Mouse (Mus musculus): ENCODE measurements around the gene Fcgr1. TPM values are rescaled to one million over a fixed set of nuclear protein-coding genes. Genes with fewer than 3 reads are reported as not detected.
"Not testable (repeated sequence)": the region's sequence is repeated elsewhere in the genome, so short reads cannot be mapped to it uniquely, and the experiment has no call there.

Gene Fcgr1
- polyA plus RNA-seq, 1 experiment: 0.05 TPM

- H3ac ChIP-seq (ENCODE audit: control insufficient read depth, insufficient read length); H3K27me3 ChIP-seq (ENCODE audit: control insufficient read depth, insufficient read depth, insufficient read length); H3K36me3 ChIP-seq (ENCODE audit: control insufficient read depth, insufficient read depth); H3K79me2 ChIP-seq (ENCODE audit: control insufficient read depth, insufficient read depth): not testable (repeated sequence)
- Histone ChIP-seq H3K4me2 (ENCODE audit: low read depth) (peak within 1 kb of the TSS; percentile 85), H3K4me3 (peak within 1 kb of the TSS; percentile 31)
- peak; percentile 44 for TF ChIP-seq POLR2A (IDR thresholded peaks at IDR 0.05; ENCODE audit: insufficient read length, low read depth)
- peak; percentile 51 for TF ChIP-seq POLR2AphosphoS2 (IDR thresholded peaks at IDR 0.05; ENCODE audit: insufficient read length, low read depth)
Measured at GRCm38 (mm10) chr3:96238954-96239793, 54.6 kb downstream of the Fcgr1 start, which contains the start of gene Hist2h3c2. TSS of gene Hist2h3c2 (minus strand) at chr3:96239127.

DNA sequence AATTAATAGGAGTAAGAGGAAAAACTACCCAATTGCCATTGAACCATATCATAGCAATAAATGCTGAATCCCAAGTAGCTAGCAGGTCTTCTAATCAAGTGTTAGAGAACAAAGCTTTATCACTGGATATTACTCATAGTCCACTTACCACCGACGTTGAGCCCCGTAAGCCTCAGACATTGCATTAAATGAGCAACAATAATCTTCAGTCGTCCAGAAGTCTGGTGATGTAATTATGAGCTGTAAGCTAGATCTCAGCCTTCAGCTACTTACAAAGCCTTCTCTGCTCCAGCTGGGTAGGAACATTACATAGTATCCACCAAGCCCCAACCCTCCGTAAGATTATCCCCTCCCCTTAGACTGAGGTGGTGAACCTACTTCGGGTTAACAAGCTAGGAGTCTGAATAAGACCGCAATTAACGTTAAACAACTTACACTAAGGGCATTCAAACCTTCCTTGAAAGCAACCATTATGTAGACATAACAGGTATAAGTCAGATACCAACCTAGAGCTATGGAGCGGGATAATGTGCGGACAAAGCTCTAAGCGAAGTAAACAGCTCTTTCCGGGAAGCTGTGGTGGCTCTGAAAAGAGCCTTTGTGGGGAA is 55.8 kb downstream of the Fcgr1 start:
- peak overlapping the region; percentile 85 for H3K4me2 ChIP-seq (ENCODE audit: low read depth)
- no peaks in the 10 kb centered on the region for H3K36me3 ChIP-seq (ENCODE audit: control insufficient read depth, insufficient read depth)
- no peaks in the 10 kb centered on the region for H3K79me2 ChIP-seq (ENCODE audit: control insufficient read depth, insufficient read depth)
- peak overlapping the region; percentile 31 for H3K4me3 ChIP-seq
- H3ac ChIP-seq (ENCODE audit: control insufficient read depth, insufficient read length): no peak overlapping the region
- no peaks in the 10 kb centered on the region for H3K27me3 ChIP-seq (ENCODE audit: control insufficient read depth, insufficient read depth, insufficient read length)
- TF ChIP-seq POLR2A (IDR thresholded peaks at IDR 0.05; ENCODE audit: insufficient read length, low read depth): peak; percentile 60
- peak; percentile 95 for TF ChIP-seq POLR2AphosphoS2 (IDR thresholded peaks at IDR 0.05; ENCODE audit: insufficient read length, low read depth)
- TF ChIP-seq SRF (IDR thresholded peaks at IDR 0.05; ENCODE audit: control insufficient read depth, insufficient read length, low read depth): no peak

DNA sequence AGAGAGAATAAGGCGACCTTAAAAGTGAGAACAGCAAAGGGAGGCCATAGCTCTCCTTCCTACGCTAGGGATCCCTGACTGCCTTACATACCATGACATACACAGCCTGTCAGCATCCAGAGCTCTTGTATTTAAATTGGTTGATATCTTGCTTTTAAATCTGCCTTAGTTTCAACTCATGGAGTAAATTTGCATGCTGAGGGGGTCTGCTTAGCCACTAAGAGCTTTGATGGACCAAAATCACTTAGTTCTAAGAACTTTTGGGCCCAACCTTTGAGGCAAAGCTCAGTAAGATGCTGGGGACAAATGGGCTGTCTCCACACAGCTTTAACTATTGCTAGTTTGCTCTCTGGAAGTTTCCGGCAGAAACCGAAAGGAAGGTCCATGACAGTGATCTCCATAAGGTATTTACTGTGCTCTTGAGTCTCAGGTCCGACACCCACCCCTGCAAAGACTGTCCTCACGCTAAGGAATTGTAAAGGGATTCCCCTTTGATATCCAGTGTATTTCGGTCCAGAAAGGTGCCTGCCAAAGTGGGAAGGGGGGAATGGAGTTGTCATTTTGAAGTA is 56.4 kb downstream of the Fcgr1 start:
- no peaks in the 10 kb centered on the region for H3K79me2 ChIP-seq (ENCODE audit: control insufficient read depth, insufficient read depth)
- H3K4me3 ChIP-seq: peak overlapping the region; percentile 31
- no peak overlapping the region for H3ac ChIP-seq (ENCODE audit: control insufficient read depth, insufficient read length)
- no peaks in the 10 kb centered on the region for H3K36me3 ChIP-seq (ENCODE audit: control insufficient read depth, insufficient read depth)
- H3K4me2 ChIP-seq (ENCODE audit: low read depth): peak overlapping the region; percentile 85
- H3K27me3 ChIP-seq (ENCODE audit: control insufficient read depth, insufficient read depth, insufficient read length): no peaks in the 10 kb centered on the region
- TF ChIP-seq POLR2AphosphoS2 (IDR thresholded peaks at IDR 0.05; ENCODE audit: insufficient read length, low read depth): peak; percentile 15
- peak; percentile 22 for TF ChIP-seq POLR2A (IDR thresholded peaks at IDR 0.05; ENCODE audit: insufficient read length, low read depth)
- no peak for TF ChIP-seq E2F4 (IDR thresholded peaks at IDR 0.05; ENCODE audit: insufficient read depth)
- no peak for TF ChIP-seq MYOD1 (IDR thresholded peaks at IDR 0.05; ENCODE audit: control insufficient read depth in 1 of 3, insufficient read length in 2 of 3, low read depth in 2 of 3)

GRCm38 (mm10) chr3:96236834-96237334 is 56.9 kb downstream of the Fcgr1 start:
- Histone ChIP-seq H3K36me3 (ENCODE audit: control insufficient read depth, insufficient read depth) (no peaks in the 10 kb centered on the region), H3ac (ENCODE audit: control insufficient read depth, insufficient read length) (no peak overlapping the region), H3K79me2 (ENCODE audit: control insufficient read depth, insufficient read depth) (no peaks in the 10 kb centered on the region), H3K4me3 (peak overlapping the region; percentile 31), H3K4me2 (ENCODE audit: low read depth) (peak overlapping the region; percentile 85), H3K27me3 (ENCODE audit: control insufficient read depth, insufficient read depth, insufficient read length) (no peaks in the 10 kb centered on the region)
- no peak for TF ChIP-seq REST (IDR thresholded peaks at IDR 0.05; ENCODE audit: insufficient read depth, insufficient read length)
- TF ChIP-seq SRF (IDR thresholded peaks at IDR 0.05; ENCODE audit: control insufficient read depth, insufficient read length, low read depth): no peak
- no peak for TF ChIP-seq POLR2A (IDR thresholded peaks at IDR 0.05; ENCODE audit: insufficient read length, low read depth)
- TF ChIP-seq MYOG (IDR thresholded peaks at IDR 0.05; ENCODE audit: control insufficient read depth in 1 of 3, insufficient read depth in 1 of 3, insufficient read length in 2 of 3, low read depth in 2 of 3): no peak
- TF ChIP-seq TCF3 (IDR thresholded peaks at IDR 0.05; ENCODE audit: insufficient read length, low read depth): no peak
- TF ChIP-seq E2F4 (IDR thresholded peaks at IDR 0.05; ENCODE audit: insufficient read depth): no peak
- TF ChIP-seq TCF12 (IDR thresholded peaks at IDR 0.05; ENCODE audit: insufficient read depth, poor library complexity, severe bottlenecking): no peak
- TF ChIP-seq POLR2AphosphoS2 (IDR thresholded peaks at IDR 0.05; ENCODE audit: insufficient read length, low read depth): no peak
- no peak for TF ChIP-seq MYOD1 (IDR thresholded peaks at IDR 0.05; ENCODE audit: control insufficient read depth in 1 of 3, insufficient read length in 2 of 3, low read depth in 2 of 3)
- no peak for TF ChIP-seq MAX (IDR thresholded peaks at IDR 0.05; ENCODE audit: low read depth)
- no peak for TF ChIP-seq USF1 (IDR thresholded peaks at IDR 0.05; ENCODE audit: low read depth)
- no peak for TF ChIP-seq CEBPB (IDR thresholded peaks at IDR 0.05; ENCODE audit: insufficient read depth, poor library complexity, severe bottlenecking)

- Histone ChIP-seq H3K79me2 (ENCODE audit: control insufficient read depth, insufficient read depth) (no peaks in the 10 kb centered on the region), H3K36me3 (ENCODE audit: control insufficient read depth, insufficient read depth) (no peaks in the 10 kb centered on the region), H3K4me2 (ENCODE audit: low read depth) (no peak overlapping the region), H3ac (ENCODE audit: control insufficient read depth, insufficient read length) (no peak overlapping the region), H3K27me3 (ENCODE audit: control insufficient read depth, insufficient read depth, insufficient read length) (no peaks in the 10 kb centered on the region), H3K4me3 (peak overlapping the region; percentile 31)
- TF ChIP-seq POLR2AphosphoS2 (IDR thresholded peaks at IDR 0.05; ENCODE audit: insufficient read length, low read depth) (peak; percentile 50), E2F4 (IDR thresholded peaks at IDR 0.05; ENCODE audit: insufficient read depth) (no peak), SRF (IDR thresholded peaks at IDR 0.05; ENCODE audit: control insufficient read depth, insufficient read length, low read depth) (no peak), POLR2A (IDR thresholded peaks at IDR 0.05; ENCODE audit: insufficient read length, low read depth) (no peak)
Measured at GRCm38 (mm10) chr3:96235836-96236235, 57.9 kb downstream of the Fcgr1 start.
